Mouse (Mus musculus) intestine, embryonic 15.5 days (tissue): Measurements from ENCODE around the gene Slc3a2. TPM values are rescaled to one million over a fixed set of nuclear protein-coding genes. Genes with fewer than 3 reads are reported as not detected.
"Not testable (repeated sequence)": the region's sequence is repeated elsewhere in the genome, so short reads cannot be mapped to it uniquely, and the experiment has no call there.

Source experiments
- ATAC-seq: fragments of 200-750 bp; cut with Nextera tagmentation; 2 replicates; pipeline ENCODE4 v1.8.0; 2017; ENCODE audit warnings: moderate TSS enrichment, moderate library complexity
- H3K27ac ChIP-seq: fragments of 300-500 bp; sonication (generic); 2 replicates; pipeline ENCODE4 v1.5.1; 2015; ENCODE audit warnings: mild to moderate bottlenecking, inconsistent platforms
- H3K27me3 ChIP-seq: fragments of 300-500 bp; sonication (generic); replicated peaks from 2 replicates; pipeline ENCODE4 v1.6.1; 2015; ENCODE audit warnings: inconsistent platforms
- H3K36me3 ChIP-seq: fragments of 300-500 bp; sonication (generic); 2 replicates; pipeline ENCODE4 v1.6.1; 2015; ENCODE audit warnings: inconsistent platforms
- H3K4me1 ChIP-seq: fragments of 300-500 bp; sonication (generic); replicated peaks from 2 replicates; pipeline ENCODE4 v1.6.1; 2015; ENCODE audit warnings: inconsistent platforms
- H3K4me2 ChIP-seq: fragments of 300-500 bp; sonication (generic); replicated peaks from 2 replicates; pipeline ENCODE4 v1.6.1; 2015; ENCODE audit warnings: mild to moderate bottlenecking, inconsistent platforms
- H3K4me3 ChIP-seq: fragments of 300-500 bp; sonication (generic); replicated peaks from 2 replicates; pipeline ENCODE4 v1.5.1; 2015; ENCODE audit warnings: inconsistent platforms
- H3K9ac ChIP-seq: fragments of 300-500 bp; sonication (generic); 2 replicates; pipeline ENCODE4 v1.6.1; 2015; ENCODE audit warnings: inconsistent platforms
- H3K9me3 ChIP-seq: fragments of 300-500 bp; sonication (generic); 2 replicates; pipeline ENCODE4 v1.6.1; 2016; ENCODE audit warnings: inconsistent platforms
- WGBS: fragments of 180-500 bp; shearing (Covaris S2); methylation state at CpG from one replicate; pipeline ENCODE4 v1.1.7; 2015; 5-methylcytosine and 5-hydroxymethylcytosine counted together
- polyA plus RNA-seq: library from polyadenylated mRNA; unstranded; fragments of >200 nt; fragmentation: Nextera tagmentation; extraction: Ambion mirVana; gene quantifications from 2 replicates; pipeline ENCODE4 v1.2.1, GENCODE M21; 2015

Gene Slc3a2
- polyA plus RNA-seq, 1 experiment from 2014 or later = 163 TPM

- Histone ChIP-seq H3K27ac (peak overlapping the region; percentile 95), H3K36me3 (peaks cover 46% of the 10 kb centered on the region), H3K9ac (peak overlapping the region; percentile 90), H3K27me3 (no peaks in the 10 kb centered on the region), H3K4me1 (peaks cover 19% of the 10 kb centered on the region), H3K4me2 (peak overlapping the region; percentile 93), H3K4me3 (peak overlapping the region; percentile 91), H3K9me3 (no peaks in the 10 kb centered on the region)
- no peak for ATAC-seq
- WGBS = 12% methylated on average over 14 of the region's 14 CpGs
Observed at GRCm38 (mm10) chr19:8742176-8742575, 19.0 kb upstream of the Slc3a2 start.

DNA sequence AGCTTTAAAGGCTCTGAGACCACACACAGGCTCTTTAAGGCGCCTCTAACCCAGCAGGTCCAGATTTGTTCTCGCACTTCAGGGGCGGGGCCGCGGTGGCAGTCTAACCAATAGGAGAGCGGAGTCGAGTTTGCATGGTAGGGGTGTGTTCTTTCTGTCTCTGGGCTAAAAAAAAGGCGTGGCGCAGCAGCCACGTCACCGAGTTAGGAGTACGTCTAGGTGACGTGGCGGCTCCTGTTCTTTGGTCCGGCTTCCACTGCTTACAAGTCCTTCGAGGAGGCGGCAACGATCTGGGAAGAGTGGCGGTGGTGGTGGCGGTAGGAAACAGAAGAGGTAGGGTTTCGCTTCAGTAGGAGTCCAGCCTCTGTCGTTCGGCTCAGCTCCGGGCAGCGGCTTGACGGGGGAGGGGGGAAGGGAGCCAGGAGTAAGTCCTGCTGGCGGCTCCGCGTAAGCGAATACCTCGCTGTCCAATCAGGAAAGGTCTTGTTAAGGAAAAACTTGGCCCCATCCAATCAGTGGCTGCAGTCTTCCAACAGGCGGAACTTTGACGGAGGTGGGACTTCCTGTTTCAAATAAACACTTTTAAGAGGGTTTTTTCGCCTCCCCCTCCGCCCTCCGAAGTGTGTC, 18.2 kb upstream of the Slc3a2 start, which contains the start of gene Stx5a:
Stx5a (plus strand) TSS at position 171 of the 627 bp plus-strand sequence.
- H3K9me3 ChIP-seq = no peaks in the 10 kb centered on the region
- H3K9ac ChIP-seq = peak within 1 kb of the TSS; percentile 90
- ATAC-seq = peak; percentile 99
- WGBS = 0% methylated on average over 36 of the region's 36 CpGs
- peak within 1 kb of the TSS; percentile 93 for H3K4me2 ChIP-seq
- H3K4me3 ChIP-seq = peak within 1 kb of the TSS; percentile 91
- peaks cover 45% of the 10 kb centered on the region for H3K36me3 ChIP-seq
- no peaks in the 10 kb centered on the region for H3K27me3 ChIP-seq
- peaks cover 19% of the 10 kb centered on the region for H3K4me1 ChIP-seq
- H3K27ac ChIP-seq = peak within 1 kb of the TSS; percentile 95

DNA sequence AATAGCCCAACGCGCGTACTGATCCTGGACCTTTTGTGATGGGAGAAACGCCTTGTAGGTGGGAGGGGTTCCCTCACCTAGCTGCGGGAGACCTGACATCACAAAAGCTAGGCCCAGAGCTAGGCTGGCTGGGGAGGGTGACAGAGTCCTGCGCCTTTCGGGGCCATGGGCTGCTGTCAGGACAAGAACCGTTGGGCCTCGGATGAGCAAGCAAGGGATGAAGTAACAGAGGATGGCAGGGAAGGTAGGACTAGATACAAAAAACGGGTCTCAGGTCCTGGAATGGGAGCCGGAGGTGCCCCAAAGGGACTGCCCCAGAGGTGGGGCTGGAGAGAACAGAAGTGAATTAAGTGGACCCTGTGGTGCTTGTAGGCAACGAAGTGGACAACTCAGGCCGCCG, 17.4 kb upstream of the Slc3a2 start, which contains the start of gene 1700092M07Rik:
1700092M07Rik (plus strand) TSS at position 116 of the 400 bp plus-strand sequence.
- Histone ChIP-seq H3K27me3 (no peaks in the 10 kb centered on the region), H3K4me2 (peak within 1 kb of the TSS; percentile 39), H3K9ac (peak within 1 kb of the TSS; percentile 58), H3K36me3 (peaks cover 39% of the 10 kb centered on the region), H3K4me1 (peaks cover 19% of the 10 kb centered on the region), H3K27ac (peak within 1 kb of the TSS; percentile 95), H3K4me3 (peak within 1 kb of the TSS; percentile 91), H3K9me3 (no peaks in the 10 kb centered on the region)
- no peak; the same call in 1 of the 2 replicates for ATAC-seq
- 62% methylated on average over 14 of the region's 14 CpGs for WGBS

- Histone ChIP-seq H3K27ac (no peak overlapping the region), H3K4me2 (no peak overlapping the region), H3K9me3 (no peaks in the 10 kb centered on the region), H3K9ac (no peak overlapping the region), H3K36me3 (peaks cover 32% of the 10 kb centered on the region), H3K27me3 (no peaks in the 10 kb centered on the region), H3K4me3 (no peak overlapping the region), H3K4me1 (peaks cover 19% of the 10 kb centered on the region)
- 89% methylated on average over 6 of the region's 6 CpGs for WGBS
- ATAC-seq = no peak
Observed at GRCm38 (mm10) chr19:8739646-8740045, 16.5 kb upstream of the Slc3a2 start.

DNA sequence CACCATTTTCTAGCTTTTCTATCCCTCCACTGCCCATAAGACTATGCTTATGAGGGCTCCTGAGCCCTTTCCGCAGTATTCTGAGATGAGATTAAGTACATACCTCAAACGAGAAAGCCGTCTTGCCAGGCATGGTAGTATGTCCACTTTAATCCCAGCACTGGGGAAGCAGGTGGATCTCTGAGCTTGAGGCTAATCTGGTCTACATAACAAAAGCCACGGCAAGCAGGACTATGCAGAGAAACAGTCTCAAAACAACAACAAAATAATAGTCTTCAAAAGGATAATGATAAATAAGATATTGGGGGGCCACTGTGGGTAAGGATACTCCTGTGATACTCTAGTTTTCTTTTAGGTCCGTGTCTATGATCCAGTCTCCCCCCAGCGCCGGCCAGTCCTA, 15.7 kb upstream of the Slc3a2 start:
- WGBS = 92% methylated on average over 7 of the region's 7 CpGs
- H3K4me3 ChIP-seq = no peak overlapping the region
- no peak overlapping the region for H3K27ac ChIP-seq
- H3K4me1 ChIP-seq = peaks cover 19% of the 10 kb centered on the region
- H3K36me3 ChIP-seq = peaks cover 32% of the 10 kb centered on the region
- no peak overlapping the region for H3K9ac ChIP-seq
- ATAC-seq = no peak
- H3K4me2 ChIP-seq = no peak overlapping the region
- no peaks in the 10 kb centered on the region for H3K9me3 ChIP-seq
- no peaks in the 10 kb centered on the region for H3K27me3 ChIP-seq

DNA sequence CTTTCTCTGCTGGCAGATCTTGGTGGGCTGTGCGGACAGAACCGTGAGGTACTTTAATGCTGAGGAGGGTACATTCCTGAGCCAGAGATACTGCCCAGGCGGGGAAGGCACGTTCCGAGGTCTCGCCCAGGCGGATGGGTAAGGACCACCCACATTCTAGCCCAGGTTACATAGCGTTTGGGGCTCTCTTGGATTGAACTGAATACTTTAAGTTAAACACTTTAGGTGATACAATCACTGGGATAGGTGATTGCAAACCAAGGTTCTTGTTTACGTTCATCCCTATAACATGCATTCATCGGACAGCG, 12.9 kb upstream of the Slc3a2 start:
- peaks cover 27% of the 10 kb centered on the region for H3K36me3 ChIP-seq
- H3K27me3 ChIP-seq = no peaks in the 10 kb centered on the region
- no peaks in the 10 kb centered on the region for H3K9me3 ChIP-seq
- peak overlapping the region; percentile 87 for H3K4me3 ChIP-seq
- 2% methylated on average over 11 of the region's 11 CpGs for WGBS
- peak overlapping the region; percentile 55 for H3K4me2 ChIP-seq
- peaks cover 9% of the 10 kb centered on the region for H3K4me1 ChIP-seq
- peak; percentile 57 for ATAC-seq
- peak overlapping the region; percentile 82 for H3K9ac ChIP-seq
- H3K27ac ChIP-seq = peak overlapping the region; percentile 64

GRCm38 (mm10) chr19:8735389-8736159, 12.4 kb upstream of the Slc3a2 start, which contains the start of gene Wdr74:
Wdr74 (plus strand) TSS chr19:8735827.
- Histone ChIP-seq H3K27ac (peak within 1 kb of the TSS; percentile 64), H3K36me3 (peaks cover 25% of the 10 kb centered on the region), H3K9me3 (no peaks in the 10 kb centered on the region), H3K9ac (peak within 1 kb of the TSS; percentile 82), H3K27me3 (no peaks in the 10 kb centered on the region), H3K4me1 (peaks cover 4% of the 10 kb centered on the region), H3K4me3 (peak within 1 kb of the TSS; percentile 87), H3K4me2 (peak within 1 kb of the TSS; percentile 55)
- WGBS = under 1% methylated on average over 32 of the region's 32 CpGs
- peak; percentile 97 for ATAC-seq

GRCm38 (mm10) chr19:8734334-8734733, 11.2 kb upstream of the Slc3a2 start:
- Histone ChIP-seq H3K4me1 (no peaks in the 10 kb centered on the region), H3K4me2 (no peak overlapping the region), H3K36me3 (peaks cover 17% of the 10 kb centered on the region), H3K9ac (no peak overlapping the region), H3K27me3 (no peaks in the 10 kb centered on the region), H3K9me3 (no peaks in the 10 kb centered on the region), H3K27ac (no peak overlapping the region), H3K4me3 (no peak overlapping the region)
- 68% methylated on average over 3 of the region's 3 CpGs for WGBS
- no peak for ATAC-seq

DNA sequence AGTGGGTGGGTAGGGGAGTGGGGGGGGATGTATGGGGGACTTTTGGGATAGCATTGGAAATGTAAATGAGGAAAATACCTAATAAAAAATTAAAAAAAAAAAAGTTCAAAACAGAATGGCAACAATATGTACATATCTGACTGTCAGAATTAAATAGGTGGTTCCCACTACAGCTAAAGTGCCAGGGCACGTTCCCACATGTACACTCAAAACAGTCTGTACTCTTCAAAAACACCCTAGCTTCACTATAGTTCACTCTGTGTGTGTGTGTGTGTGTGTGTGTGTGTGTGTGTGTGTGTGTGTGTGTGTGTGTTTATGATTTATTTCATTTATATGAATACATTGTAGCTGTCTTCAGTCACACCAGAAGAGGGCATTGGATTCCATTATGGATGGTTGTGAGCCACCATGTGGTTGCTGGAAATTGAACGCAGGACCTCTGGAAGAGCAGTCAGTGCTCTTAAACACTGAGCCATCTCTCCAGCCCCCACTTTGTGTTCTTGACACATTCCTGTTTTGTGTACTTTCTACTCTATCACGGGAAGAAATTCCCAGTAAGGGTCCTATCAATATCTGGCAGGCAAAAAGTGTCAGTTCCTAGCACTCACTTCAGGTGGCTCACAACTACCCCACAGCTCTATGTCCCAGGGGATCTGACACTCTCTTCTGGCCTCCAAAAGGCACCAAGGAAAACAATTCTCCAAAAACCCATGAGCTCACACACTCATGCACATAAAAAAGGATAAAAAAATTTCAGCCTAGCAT, 5.3 kb upstream of the Slc3a2 start:
- not testable (repeated sequence) for H3K4me1 ChIP-seq, H3K9ac ChIP-seq, H3K27me3 ChIP-seq, H3K27ac ChIP-seq, H3K4me2 ChIP-seq, H3K4me3 ChIP-seq, H3K9me3 ChIP-seq, ATAC-seq
- H3K36me3 ChIP-seq = peaks cover 16% of the 10 kb centered on the region
- 49% methylated on average over 3 of the region's 3 CpGs for WGBS

GRCm38 (mm10) chr19:8727495-8728114, 4.4 kb upstream of the Slc3a2 start:
- WGBS = 21% methylated on average over 5 of the region's 5 CpGs
- no peak overlapping the region for H3K27ac ChIP-seq
- no peaks in the 10 kb centered on the region for H3K27me3 ChIP-seq
- ATAC-seq = no peak
- peaks cover 16% of the 10 kb centered on the region for H3K36me3 ChIP-seq
- no peaks in the 10 kb centered on the region for H3K9me3 ChIP-seq
- no peak overlapping the region for H3K4me3 ChIP-seq
- H3K9ac ChIP-seq = no peak overlapping the region
- no peak overlapping the region for H3K4me2 ChIP-seq
- peaks cover 9% of the 10 kb centered on the region; the same call in 1 of the 2 replicates for H3K4me1 ChIP-seq

DNA sequence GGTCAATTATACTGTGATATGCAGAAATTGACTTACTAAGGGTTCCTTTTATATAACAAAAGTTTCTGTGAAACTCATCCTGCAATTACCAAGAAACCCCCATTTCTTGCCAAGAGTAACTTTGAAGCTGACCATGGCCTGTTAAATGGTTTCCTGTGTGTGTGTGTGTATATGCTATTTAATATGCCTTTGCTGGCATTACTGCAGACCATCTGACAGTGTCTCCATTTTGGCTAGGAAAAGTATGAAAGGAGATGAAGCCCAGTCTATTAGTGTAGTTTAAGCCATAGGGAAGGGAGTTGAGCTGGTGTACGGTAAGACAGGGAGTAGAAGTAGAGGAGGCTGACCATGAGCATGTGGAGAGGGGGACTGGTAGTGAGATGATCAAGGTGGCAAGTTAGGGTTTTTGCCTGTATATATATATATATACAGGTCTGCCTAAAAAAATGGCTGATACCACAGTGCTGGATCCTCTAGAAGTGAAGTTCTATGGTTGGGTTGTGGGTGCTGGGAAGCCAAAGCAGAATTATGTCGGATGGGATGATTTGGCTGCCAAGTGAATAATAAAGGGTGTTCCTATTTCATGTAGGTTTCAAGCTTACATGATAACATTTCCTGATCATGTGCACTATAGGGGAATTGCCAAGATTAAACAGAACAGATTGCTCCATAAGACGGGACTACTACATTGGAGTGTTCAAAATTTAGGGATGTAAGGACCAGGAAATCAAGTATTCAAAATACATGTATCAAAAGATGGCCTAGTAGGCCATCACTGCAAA, 3.6 kb upstream of the Slc3a2 start:
- WGBS = 25% methylated on average over 3 of the region's 3 CpGs
- H3K9ac ChIP-seq = no peak overlapping the region
- no peaks in the 10 kb centered on the region for H3K27me3 ChIP-seq
- no peak for ATAC-seq
- H3K4me3 ChIP-seq = no peak overlapping the region
- H3K36me3 ChIP-seq = peaks cover 16% of the 10 kb centered on the region
- H3K9me3 ChIP-seq = no peaks in the 10 kb centered on the region
- peaks cover 14% of the 10 kb centered on the region for H3K4me1 ChIP-seq
- no peak overlapping the region for H3K4me2 ChIP-seq
- no peak overlapping the region for H3K27ac ChIP-seq
